Mouse (Mus musculus) heart, adult 2 months (tissue): ENCODE results near the gene Jade2.

Experiments
- CTCF ChIP-seq: fragments of 200-600 bp; IDR thresholded peaks from 2 replicates; pipeline ENCODE4 v1.8.1; 2022; ENCODE audit warnings: antibody characterized with exemption, mild to moderate bottlenecking, moderate library complexity
- POLR2A ChIP-seq: fragments of 200-500 bp; IDR thresholded peaks from 2 replicates; pipeline ENCODE4 v1.6.1; 2011; ENCODE audit warnings: mild to moderate bottlenecking, low read depth, low read length, control low read depth; ENCODE audit not compliant: insufficient read depth

GRCm38 (mm10) chr11:51811230-51811629 is 46.2 kb downstream of the Jade2 start:
- TF ChIP-seq POLR2A = no peak
- peak; percentile 56 for TF ChIP-seq CTCF
